Mouse (Mus musculus): ENCODE measurements around the gene Dcaf17.

DNA sequence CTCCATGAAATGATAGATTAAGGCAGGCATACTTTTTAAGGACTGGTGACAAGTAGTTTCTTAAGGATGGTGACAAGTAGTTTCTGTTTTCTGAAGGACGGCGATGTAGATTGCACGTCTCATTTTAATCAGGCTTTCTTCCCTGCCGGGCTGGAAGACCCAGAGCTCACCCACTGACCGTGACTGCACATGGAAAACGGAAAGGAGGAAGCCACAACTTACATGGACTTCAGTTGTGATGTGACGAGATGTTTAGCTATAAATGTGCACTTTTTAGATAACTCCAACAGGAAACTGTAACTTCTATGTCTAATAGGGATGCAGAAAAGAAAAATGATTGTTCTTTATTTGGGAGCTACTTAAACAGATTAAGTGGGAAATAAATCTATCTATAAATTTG is 87.3 kb downstream of the Dcaf17 start:
- TF ChIP-seq MAX (IDR thresholded peaks at IDR 0.05) (no peak), CTCF (IDR thresholded peaks at IDR 0.05; ENCODE audit: control insufficient read depth, insufficient read depth, insufficient read length) (no peak), MYOD1 (IDR thresholded peaks at IDR 0.05; ENCODE audit: control insufficient read depth, insufficient read length, low read depth) (no peak), CEBPB (IDR thresholded peaks at IDR 0.05; ENCODE audit: low read depth) (no peak)
